Mouse (Mus musculus): Measurements from ENCODE around the gene Opa1. TPM values are rescaled to one million over a fixed set of nuclear protein-coding genes. Genes with fewer than 3 reads are reported as not detected.

Opa1 gene
- total RNA-seq (2021), result 100 to 1,000 TPM; 132 to 142 TPM
- long read RNA-seq, experiment 1, full-length matches to known transcripts, result 45 of 142 reads
- long read RNA-seq, experiment 1, partial matches to known transcripts, result 9 of 142 reads
- long read RNA-seq, experiment 1, other reads (novel, unspliced or antisense), result 88 of 142 reads
- long read RNA-seq, experiment 2, full-length matches to known transcripts, result 53 of 152 reads
- long read RNA-seq, experiment 2, partial matches to known transcripts, result 16 of 152 reads
- long read RNA-seq, experiment 2, other reads (novel, unspliced or antisense), result 83 of 152 reads

DNA sequence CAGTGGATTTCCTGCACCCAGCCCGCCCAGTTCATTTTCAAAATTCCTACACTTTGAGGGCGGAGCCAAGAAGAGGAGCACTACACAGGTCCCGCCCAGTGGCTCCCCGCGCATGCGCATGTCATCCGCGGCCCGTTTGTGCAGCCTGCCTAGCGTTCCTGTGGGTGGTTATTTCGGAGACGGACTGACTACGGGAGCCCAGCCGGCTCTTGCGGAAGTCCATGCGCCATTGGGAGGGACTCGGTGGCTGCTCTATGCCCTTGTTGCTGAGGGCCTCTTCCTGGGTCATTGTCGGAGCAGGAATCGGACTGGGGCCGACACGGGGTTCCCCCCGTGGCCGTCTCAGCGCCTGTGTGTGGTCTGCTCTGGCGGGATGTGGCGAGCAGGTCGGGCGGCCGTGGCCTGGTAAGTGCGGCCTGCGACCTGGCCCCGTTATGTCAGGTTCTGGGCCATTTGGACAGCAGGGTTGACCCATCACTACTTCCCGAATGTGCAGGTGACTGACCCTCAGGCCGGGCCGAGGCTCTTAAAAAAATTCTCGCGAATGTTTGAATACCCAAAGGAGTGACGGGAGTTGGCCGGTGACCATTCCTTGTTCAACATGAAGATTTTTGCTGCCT is at the start of gene Opa1:
Opa1 (plus strand) TSS at position 168 of the 620 bp plus-strand sequence.
- intact Hi-C loops (cut with DNase I), result loop anchor here (5.0 kb wide), 1 partner anchor 742 kb away; no protein-coding TSS in a partner anchor
- DNase-seq, result peak; percentile 98

DNA sequence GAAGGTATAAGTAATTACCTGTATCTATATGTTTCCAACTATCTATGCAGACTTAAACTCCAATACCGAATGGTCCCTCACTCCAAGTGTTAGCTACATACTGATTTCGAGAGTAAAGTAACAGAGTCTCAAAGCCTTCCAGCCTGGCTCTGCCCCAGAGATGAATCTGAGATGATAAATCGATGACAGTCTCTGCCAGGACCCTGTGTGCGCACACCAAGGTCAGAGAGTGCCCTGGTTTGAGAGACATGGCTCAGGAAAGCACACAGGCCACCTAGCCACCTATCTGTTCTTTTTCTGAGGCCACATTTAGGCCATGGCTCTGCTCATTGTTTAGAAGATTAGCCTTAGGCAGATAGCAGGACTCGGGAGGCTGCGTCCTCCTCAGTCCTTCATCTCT is 45.5 kb upstream of the Opa1 start:
- intact Hi-C loops (cut with DNase I), result no loop called here
- no peak for DNase-seq

- intact Hi-C loops (cut with DNase I), result no loop called here
Observed at GRCm38 (mm10) chr16:29535866-29536265, 43.3 kb upstream of the Opa1 start.

DNA sequence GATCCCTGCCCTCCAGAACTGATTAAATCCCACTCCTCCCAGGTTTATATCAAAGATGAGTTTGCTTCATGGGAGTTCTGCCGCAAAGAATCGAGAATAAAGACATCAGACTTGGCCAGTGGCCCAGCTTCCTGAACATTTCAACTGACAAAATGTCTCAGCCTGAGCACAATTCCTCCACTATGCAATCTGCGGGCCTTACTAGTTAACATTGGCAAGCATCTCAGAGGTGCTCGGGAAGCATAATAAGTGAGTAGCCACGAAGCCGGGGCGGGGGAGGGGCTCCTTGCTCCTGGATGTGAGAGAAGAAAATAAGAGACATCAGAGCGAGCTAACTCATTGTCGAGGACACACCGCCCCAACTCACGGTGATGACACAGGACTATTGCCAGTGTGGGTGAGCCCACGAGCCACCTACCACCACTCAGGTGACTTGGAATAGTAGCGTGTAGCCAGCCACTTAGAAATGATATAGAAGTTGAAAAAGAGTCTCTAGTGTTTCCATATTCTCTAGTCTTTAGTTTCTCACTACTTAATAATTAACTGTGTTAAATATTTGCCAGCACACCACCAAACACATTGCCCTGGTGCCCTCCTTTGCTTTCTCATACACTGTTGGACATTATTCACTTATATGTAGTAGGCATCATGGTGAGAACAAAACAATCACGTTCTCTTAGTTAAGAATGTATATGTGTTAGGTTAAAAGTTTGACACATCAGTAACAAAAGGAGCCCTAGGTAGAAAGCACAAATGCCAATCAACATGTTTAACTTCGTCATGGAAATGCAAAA is 42.5 kb upstream of the Opa1 start:
- intact Hi-C loops (cut with DNase I), result no loop called here
- DNase-seq, result no peak

More at GRCm38 (mm10) chr16:29535866-29536265, 43.3 kb upstream of the Opa1 start:
- DNase-seq, result no peak

DNA sequence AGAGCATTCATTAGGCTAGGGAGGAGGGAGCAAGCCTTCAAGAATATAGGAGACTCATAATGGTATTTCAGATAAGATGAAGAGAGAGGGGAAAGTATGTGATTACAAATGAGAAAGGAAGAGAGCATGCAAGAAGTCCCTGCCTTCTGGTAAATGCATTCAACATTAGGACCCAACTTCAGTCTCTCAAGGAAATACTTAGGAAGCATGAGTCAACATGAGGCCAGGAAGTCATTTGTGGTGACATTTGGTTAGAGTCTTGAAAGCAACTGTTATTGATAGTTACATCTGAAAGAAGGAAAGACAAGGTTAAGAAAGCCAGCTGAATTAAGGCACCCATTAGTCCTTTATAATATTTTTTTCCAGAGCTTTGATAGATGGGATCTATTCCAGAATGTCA is 39.2 kb upstream of the Opa1 start:
- no peak for DNase-seq
- intact Hi-C loops (cut with DNase I), result no loop called here

DNA sequence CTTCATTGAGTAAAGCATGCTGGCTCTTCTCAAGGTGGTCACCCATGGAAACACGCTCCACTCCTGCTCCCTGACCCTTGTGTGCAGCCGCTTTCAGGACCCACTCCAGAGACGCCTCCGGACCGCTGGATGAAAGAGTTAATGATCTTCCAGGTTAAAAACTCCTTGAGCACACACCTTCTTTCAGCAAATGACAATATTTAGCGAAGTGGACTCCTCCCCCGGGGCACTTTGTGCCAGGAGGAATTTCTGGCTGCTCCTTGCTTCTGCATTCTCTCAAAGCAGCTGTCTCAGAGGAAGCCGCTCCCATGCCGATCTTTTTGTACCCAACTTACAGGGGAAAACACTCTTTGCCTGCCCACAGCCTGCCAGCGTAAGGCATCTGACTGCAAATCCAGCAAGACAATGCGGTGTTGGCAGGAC is 37.9 kb upstream of the Opa1 start:
- no peak for DNase-seq
- intact Hi-C loops (cut with DNase I), result no loop called here

DNA sequence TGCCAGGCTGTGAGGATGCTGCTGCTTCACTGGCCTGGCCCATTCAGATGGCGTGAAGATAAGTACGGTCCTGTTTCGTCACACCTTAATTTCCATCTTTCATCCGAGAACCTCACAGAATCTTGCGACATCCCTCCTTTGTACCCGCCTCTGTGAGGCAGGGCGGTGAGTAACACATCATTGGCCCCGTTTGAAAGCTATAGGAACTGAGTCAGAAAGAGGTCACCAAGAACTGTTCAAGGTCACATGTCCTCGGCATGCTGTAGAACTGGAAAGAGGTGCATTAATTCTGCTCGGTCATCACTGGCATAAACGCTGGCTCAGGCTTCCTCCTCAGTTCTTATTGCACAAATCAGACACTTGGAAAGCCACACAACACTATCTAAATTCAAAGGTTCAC is 34.3 kb upstream of the Opa1 start, which contains the start of gene Atp13a4:
Atp13a4 (minus strand) TSS at position 36 of the 400 bp plus-strand sequence.
- DNase-seq, result no peak
- intact Hi-C loops (cut with DNase I), result no loop called here

GRCm38 (mm10) chr16:29559667-29560066 is 19.5 kb upstream of the Opa1 start:
- intact Hi-C loops (cut with DNase I), result loop anchor here (1.0 to 10.0 kb wide), 5 partner anchors 105 to 967 kb away; partner anchors contain the start of gene Mb21d2

GRCm38 (mm10) chr16:29560454-29560853 is 18.7 kb upstream of the Opa1 start:
- intact Hi-C loops (cut with DNase I), result loop anchor here (1.0 to 10.0 kb wide), 4 partner anchors 106 to 968 kb away; partner anchors contain the start of gene Mb21d2
- DNase-seq, result peak in 1 of 2 experiments; percentile 5

More at GRCm38 (mm10) chr16:29559667-29560066, 19.5 kb upstream of the Opa1 start:
- no peak for DNase-seq

DNA sequence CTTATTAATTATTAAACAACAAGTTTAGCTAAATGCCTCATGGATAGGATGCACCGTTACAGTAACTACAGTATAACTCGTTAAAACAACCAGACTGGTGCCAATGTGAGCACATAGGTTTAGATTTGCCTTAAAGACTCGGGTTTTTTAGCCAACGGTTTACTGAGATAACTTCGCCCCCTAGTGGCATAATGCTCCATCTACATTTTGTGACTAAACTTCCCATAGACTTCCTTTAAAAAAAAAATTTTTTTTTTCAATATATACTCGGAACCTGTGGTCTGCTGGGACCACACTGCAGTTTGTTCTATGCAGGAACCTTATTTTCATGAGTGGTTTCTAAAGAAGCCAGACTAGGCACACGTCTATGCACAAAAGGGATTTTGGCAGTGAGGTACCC is 18.3 kb upstream of the Opa1 start:
- intact Hi-C loops (cut with DNase I), result loop anchor here (1.0 to 10.0 kb wide), 4 partner anchors 106 to 969 kb away; partner anchors contain the start of gene Mb21d2
- DNase-seq, result peak; percentile 16 to 61

DNA sequence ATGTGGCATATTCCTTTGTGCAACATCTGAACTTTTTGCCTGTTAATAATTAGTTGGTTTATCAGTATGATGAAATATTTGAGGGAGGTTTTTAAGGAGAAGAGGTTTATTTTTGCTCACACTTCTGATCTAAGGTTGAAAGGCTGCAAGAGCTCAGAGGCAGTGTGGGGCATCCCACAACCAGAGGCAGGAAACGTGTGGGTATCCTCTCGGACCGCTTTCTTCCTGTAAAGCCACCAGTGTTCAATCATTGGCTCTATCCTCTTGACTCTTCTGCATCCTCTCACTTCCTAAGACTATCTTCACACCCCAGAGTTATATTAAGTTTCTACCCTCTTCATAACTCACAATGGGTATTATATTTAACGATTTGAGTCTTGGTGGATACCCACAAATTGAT is 5.1 kb upstream of the Opa1 start:
- intact Hi-C loops (cut with DNase I), result no loop called here

GRCm38 (mm10) chr16:29575620-29576019 is 3.5 kb upstream of the Opa1 start:
- intact Hi-C loops (cut with DNase I), result loop anchor here (5.0 kb wide), 1 partner anchor 738 kb away; no protein-coding TSS in a partner anchor
- DNase-seq, result peak in 1 of 2 experiments; percentile 5

More for the DNA sequence above, 5.1 kb upstream of the Opa1 start:
- DNase-seq, result no peak

DNA sequence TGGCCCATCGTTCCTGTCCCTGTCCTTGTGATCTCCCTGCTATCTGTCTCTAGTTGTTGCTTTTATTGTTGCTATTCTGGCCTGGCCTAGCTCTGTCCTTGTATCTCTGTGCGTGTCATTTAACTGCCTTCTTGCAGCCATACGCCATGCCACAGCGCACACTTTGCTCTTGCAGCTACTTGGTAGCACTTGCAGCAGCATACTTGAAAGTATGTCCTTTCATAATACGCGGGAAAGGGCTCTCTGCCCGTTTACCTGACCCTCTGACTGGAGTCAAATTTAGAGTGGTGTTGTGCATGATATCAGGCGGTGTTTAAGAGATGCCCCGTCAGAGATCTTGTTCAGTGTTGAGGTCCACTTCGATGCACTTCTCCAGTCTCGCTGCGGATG is 648 bp downstream of the Opa1 start:
- intact Hi-C loops (cut with DNase I), result loop anchor here (5.0 kb wide), 1 partner anchor 742 kb away; no protein-coding TSS in a partner anchor
- no peak for DNase-seq

- DNase-seq, result peak in 1 of 2 experiments; percentile 4
- intact Hi-C loops (cut with DNase I), result no loop called here
Observed at GRCm38 (mm10) chr16:29592171-29592570, 13.0 kb downstream of the Opa1 start.

- DNase-seq, result no peak
- intact Hi-C loops (cut with DNase I), result no loop called here
Observed at GRCm38 (mm10) chr16:29597122-29597521, 18.0 kb downstream of the Opa1 start.

GRCm38 (mm10) chr16:29605546-29605945 is 26.4 kb downstream of the Opa1 start:
- no peak for DNase-seq
- intact Hi-C loops (cut with DNase I), result no loop called here

DNA sequence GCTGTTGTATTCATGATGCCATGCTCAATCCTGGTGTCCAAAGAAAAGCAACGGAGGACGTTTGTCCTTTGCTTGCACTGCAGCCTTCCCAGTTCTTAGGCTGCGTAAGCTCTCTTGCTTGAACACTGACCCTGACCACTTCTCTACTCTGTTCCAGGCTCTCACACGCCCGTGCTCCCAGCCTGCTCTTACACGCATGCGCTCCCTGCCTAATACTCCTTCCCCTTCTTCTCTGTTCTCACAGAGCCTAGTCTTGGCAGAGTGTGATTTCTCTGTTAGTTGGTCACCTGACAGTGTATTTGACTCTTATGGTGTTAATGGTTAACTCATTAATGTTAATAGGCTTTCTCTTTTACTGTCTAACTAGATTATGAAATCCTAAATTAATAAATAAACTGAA is 28.0 kb downstream of the Opa1 start:
- intact Hi-C loops (cut with DNase I), result no loop called here
- DNase-seq, result no peak

GRCm38 (mm10) chr16:29614762-29615161 is 35.6 kb downstream of the Opa1 start:
- intact Hi-C loops (cut with DNase I), result no loop called here
- DNase-seq, result no peak

- DNase-seq, result peak in 1 of 2 experiments; percentile 12
- intact Hi-C loops (cut with DNase I), result loop anchor here (1.0 kb wide), 1 partner anchor 607 kb away; no protein-coding TSS in a partner anchor
Observed at GRCm38 (mm10) chr16:29629053-29629452, 49.9 kb downstream of the Opa1 start.

- DNase-seq, result no peak
- intact Hi-C loops (cut with DNase I), result no loop called here
Observed at GRCm38 (mm10) chr16:29635780-29636179, 56.6 kb downstream of the Opa1 start.

Measured in heart, postnatal 14 days (tissue).